Mouse (Mus musculus): ENCODE data around the gene Zfp961.
"Not testable (repeated sequence)": the region's sequence is repeated elsewhere in the genome, so short reads cannot be mapped to it uniquely, and the experiment has no call there.

DNA sequence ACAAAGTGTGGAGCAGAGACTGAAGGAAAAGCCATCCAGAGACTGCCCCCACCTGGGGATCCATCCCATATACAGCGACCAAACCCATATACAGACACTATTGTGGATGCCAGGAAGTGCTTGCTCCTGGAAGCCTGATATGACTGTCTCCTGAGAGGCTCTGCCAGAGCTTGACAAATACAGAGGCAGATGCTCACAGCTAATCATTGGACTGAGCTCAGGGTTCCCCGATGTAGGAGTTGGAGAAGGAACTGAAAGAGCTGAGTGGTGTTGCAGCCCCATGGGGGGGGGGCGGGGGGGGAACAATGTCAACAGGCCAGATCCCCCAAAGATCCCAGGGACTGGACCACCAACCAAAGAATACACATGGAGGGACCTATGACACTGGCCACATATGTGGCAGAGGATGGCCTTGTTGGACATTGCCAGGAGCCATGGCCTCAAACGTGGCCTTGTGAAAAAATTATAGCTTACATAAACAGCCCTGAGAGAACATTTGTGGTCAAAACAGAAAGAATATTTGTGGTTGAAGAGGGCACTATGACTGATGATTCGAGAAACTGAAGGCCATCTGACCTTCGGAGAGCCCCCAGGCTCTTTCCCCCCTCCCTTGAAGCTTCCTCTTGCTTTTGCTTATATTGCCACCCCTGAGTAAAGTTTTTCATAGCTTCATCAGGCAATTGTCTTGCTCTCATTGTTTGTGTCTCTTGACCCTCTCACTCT, 62.8 kb downstream of the Zfp961 start:
- not testable (repeated sequence) for TF ChIP-seq CTCF (IDR thresholded peaks at IDR 0.05; ENCODE audit: control insufficient read depth, insufficient read depth, insufficient replicate concordance, low read depth, low read length); POLR2A (IDR thresholded peaks at IDR 0.05; ENCODE audit: control insufficient read depth, low read depth, low read length)
